Mouse (Mus musculus): Measurements from ENCODE around the gene Fam71d. TPM values are rescaled to one million over a fixed set of nuclear protein-coding genes. Genes with fewer than 3 reads are reported as not detected.

The Fam71d gene
- 0.57 TPM in 1 of 2 replicates, not detected in the other for polyA plus RNA-seq (2015; fragmentation: Nextera tagmentation; extraction: Ambion mirVana)

GRCm38 (mm10) chr12:78691325-78691724 is at the start of gene Fam71d:
TSS of gene Fam71d (plus strand) at chr12:78691535.

DNA sequence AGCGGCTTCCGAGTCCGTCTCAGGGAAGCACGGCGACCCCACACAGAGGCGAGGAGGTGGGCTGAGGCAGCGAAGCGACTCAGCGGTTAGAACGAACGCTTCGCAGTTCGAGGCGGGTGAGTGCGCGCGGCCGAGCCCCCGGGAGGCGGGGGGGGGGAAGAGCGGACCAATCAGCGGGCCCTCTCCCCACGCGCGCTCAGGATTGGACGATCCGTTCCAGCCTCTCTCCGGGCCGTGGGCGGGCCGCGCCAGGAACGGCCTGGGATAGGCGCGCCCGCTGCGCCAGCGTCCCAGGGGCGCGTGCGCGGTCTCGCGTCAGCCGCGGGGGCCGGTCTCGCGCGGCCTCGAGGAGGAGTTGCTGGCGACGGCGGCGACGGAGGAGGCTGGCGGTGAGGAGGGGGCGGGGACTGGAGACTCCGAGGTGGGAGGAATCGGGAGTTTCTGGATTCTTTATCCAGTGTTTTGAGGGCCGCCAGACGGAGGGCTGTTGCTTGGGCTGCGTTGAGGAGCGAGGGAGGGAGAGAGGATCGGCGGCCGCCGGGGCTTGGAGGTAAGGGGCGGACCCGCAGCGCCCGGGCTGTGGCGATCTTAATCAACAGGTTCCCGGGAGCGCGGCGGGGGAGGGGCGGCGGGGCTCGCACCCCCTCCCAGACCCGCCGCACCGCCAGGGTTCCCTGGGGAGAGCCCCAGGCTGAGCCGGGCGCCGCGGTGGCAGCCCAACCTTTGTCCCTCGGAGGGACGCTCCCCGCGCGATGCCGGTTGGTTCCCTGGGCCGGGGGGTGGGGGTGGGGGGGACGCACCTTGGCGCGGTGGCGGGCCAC is 57.4 kb downstream of the Fam71d start, which contains the start of gene Mpp5:
Mpp5 (plus strand) TSS at position 351 of the 821 bp plus-strand sequence.

Other genes starting within 250 kb of the Fam71d start
- 14.5 and 15.3 TPM in 2 replicates for gene Mpp5, start 57.4 kb downstream of the Fam71d start, polyA plus RNA-seq (2015; fragmentation: Nextera tagmentation; extraction: Ambion mirVana)
- gene Atp6v1d, start 170.1 kb downstream of the Fam71d start, polyA plus RNA-seq (2015; fragmentation: Nextera tagmentation; extraction: Ambion mirVana): 143 and 147 TPM in 2 replicates
- 101 and 102 TPM in 2 replicates for gene Eif2s1, start 170.3 kb downstream of the Fam71d start, polyA plus RNA-seq (2015; fragmentation: Nextera tagmentation; extraction: Ambion mirVana)
- 2.5 and 2.8 TPM in 2 replicates for gene Plek2, start 215.4 kb downstream of the Fam71d start, polyA plus RNA-seq (2015; fragmentation: Nextera tagmentation; extraction: Ambion mirVana)

Measured in neural tube, postnatal 0 days (tissue).